Mouse (Mus musculus) layer of hippocampus, postnatal 14 days (tissue): ENCODE results near the gene Slc38a3. TPM values are rescaled to one million over a fixed set of nuclear protein-coding genes. Genes with fewer than 3 reads are reported as not detected.
A peak's percentile ranks its signal among the peaks of the same experiment; 100 is the strongest.

Experiments
- DNase-seq, 2 experiments: peaks; one replicate each; pipeline ENCODE4 v3.0.0; 2021 to 2022; ENCODE audit warnings: low spot score in 2 of 2, mixed read lengths in 1 of 2
- total RNA-seq, 2 experiments: library from RNA; stranded (reverse); gene quantifications; 2 replicates each; pipeline ENCODE4 v1.2.3; 2021

The Slc38a3 gene
- total RNA-seq, 2 experiments from 2014 or later, result 83.3 to 98.4 TPM

GRCm38 (mm10) chr9:107641666-107642065, 27.7 kb downstream of the Slc38a3 start:
- DNase-seq, result no peak

- no peak for DNase-seq
Observed at GRCm38 (mm10) chr9:107640257-107640772, 29.0 kb downstream of the Slc38a3 start.

GRCm38 (mm10) chr9:107637070-107637469, 32.3 kb downstream of the Slc38a3 start:
- no peak for DNase-seq

DNA sequence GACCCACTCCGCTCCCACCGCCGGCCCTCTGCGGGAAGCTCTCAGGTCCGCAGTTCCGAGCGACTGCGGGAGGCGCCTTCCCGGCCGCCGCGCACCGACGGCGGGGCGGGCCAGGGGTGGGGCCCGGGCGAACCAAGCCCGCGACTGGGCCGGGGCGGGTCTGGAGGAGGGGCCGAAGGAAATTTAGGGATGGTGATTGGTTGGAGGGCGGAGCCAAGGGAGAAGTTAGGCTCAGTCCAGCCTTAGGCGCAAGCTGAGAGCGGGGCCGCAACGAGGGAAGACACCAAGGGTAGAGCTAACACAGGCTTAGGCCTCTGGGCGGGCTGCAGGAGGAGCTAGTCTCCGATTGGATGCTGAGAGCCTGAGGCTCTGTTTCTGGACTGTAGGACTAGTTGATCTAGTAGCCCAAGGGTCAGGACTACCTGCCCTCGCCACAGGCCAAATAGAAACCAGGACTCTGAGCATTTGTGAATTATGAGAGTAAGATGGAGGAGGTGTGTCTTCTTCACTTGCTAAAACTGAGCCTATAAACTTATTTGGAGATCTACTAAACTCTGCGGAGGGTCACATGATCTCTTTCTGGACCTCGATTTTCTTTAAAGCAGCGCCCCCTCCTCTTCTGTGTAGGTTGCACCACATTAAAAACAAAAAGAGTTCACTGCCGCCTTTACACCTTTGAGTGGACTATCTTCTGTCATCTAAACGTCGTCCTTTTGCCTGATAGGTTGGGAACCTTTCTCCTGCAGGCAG, 33.9 kb downstream of the Slc38a3 start, which contains the start of gene Gnai2:
Gene Gnai2, minus strand, starts transcription at position 89 of the 750 bp plus-strand sequence.
- DNase-seq, result peak; percentile 90 to 94

DNA sequence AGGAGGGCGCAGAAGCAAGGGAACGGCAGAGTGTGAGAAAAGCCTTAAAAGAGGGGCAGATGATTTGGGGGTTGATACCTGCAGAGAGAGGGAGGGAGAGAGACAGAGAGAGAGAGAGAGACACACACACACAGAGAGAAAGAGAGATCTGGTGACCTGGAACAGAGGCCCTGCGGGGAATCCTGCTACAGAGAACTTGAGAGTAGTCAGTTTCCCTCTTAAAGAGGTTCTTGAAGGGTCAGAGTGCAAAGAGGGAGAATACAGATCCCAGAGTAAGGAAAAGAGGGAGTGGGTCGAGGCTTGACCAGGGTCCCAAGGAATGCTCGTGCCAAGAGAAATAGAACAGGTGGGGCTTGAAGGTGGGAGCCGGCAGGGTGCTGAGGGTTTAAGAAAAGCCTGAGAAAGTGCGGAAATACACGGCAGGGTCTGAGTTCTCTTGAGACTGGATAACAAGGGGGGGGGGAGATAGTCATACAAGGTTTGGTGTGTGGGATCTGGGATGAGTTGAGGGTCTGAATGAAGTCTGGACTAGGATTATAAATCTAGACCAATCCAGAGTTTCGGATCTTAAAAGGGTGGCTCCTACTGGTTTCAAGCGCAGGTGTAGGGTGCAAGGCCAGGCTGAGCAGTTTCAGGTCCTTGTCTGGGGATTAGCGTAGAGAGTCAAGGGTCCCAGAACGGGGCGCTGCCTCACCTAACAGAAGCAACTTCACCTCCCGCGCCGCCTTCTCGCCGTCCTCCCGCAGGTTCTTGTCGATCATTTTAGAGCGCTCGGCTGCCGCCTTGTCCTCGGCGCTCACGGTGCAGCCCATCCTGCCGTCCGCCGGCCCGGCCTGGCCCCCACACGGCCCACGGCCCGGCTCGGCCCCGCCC, 34.7 kb downstream of the Slc38a3 start:
- no peak for DNase-seq

GRCm38 (mm10) chr9:107633661-107634405, 35.5 kb downstream of the Slc38a3 start:
- no peak for DNase-seq

GRCm38 (mm10) chr9:107633091-107633660, 36.2 kb downstream of the Slc38a3 start:
- peak; percentile 73 to 75 for DNase-seq

DNA sequence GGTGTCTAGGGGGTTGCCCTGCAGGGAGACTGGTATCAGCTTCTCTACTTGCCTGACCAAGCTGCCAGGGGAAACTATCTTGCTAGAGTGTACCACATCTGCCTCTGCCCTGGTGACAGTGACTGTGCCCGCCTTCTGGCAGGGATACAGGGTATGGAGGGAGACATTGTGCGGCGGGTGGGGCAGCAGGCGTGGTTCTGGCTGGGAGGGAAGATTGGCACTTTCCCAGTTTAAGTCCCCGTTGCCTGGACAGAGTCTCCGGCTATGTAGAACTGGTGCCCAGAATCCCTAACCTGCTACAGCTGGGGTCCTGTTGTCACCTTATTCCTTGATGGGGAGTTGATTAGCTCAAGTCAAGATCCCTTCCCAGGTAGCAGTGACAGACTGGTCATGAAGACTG, 36.9 kb downstream of the Slc38a3 start:
- DNase-seq, result no peak

- DNase-seq, result no peak
Observed at GRCm38 (mm10) chr9:107631861-107632260, 37.5 kb downstream of the Slc38a3 start.

DNA sequence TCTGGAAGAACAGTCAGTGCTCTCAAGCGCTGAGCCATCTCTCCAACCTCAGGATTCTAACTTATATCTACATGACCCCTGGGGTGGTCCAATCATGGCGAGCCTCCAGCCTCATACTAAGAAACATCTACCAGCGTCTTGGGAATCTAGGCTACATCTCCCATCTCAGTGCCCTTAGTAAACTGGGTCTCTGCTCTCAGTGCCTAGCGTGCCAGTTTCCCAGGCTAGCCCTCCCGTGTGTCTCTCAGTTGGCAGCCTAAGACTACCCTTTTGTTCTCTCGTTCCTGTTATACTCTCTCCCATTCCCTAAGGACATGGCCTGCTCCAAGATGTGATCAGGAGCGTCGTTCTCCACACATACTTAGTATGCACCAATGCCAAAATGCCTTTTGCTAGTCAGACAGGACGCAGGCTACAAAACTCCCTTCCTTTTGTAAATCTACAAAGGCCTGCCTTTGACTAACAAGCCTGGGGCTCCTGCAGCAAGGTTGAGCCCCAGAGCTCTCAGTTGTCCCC, 38.0 kb downstream of the Slc38a3 start:
- DNase-seq, result no peak

GRCm38 (mm10) chr9:107630576-107630975, 38.8 kb downstream of the Slc38a3 start:
- DNase-seq, result peak; percentile 54 to 76

- peak; percentile 43 to 45 for DNase-seq
Observed at GRCm38 (mm10) chr9:107629901-107630425, 39.4 kb downstream of the Slc38a3 start.

DNA sequence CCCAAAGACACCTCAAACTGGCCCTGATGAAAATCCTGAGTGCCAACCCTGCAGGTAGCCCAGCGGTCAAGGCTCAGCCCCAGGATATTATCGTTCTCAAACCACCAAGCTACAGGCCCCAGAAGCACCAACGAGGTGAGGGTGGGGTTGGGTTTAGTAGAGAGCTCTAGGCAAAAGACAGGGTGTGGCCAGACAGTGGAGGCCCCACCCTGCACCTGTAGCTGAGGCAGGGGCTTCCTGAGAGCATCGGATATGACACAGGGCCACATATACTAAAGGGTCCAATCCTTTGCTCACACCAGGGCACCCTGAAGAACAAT, 40.0 kb downstream of the Slc38a3 start:
- DNase-seq, result no peak

GRCm38 (mm10) chr9:107628721-107629410, 40.5 kb downstream of the Slc38a3 start:
- DNase-seq, result no peak

- DNase-seq, result no peak
Observed at GRCm38 (mm10) chr9:107627387-107628255, 41.7 kb downstream of the Slc38a3 start.

GRCm38 (mm10) chr9:107626844-107627277, 42.5 kb downstream of the Slc38a3 start:
- peak; percentile 79 to 81 for DNase-seq

- DNase-seq, result no peak
Observed at GRCm38 (mm10) chr9:107626158-107626843, 43.0 kb downstream of the Slc38a3 start.
